Mouse (Mus musculus) megakaryocyte, embryonic 14.5 days (primary cell): ENCODE data around the gene Gcnt1.

Experiments used
- FLI1 ChIP-seq: IDR thresholded peaks from 2 replicates; pipeline ENCODE4 v1.6.1; 2012; ENCODE audit warnings: low read length, inconsistent platforms, mixed read lengths
- GATA1 ChIP-seq: IDR thresholded peaks from 3 replicates; pipeline ENCODE4 v1.6.1; 2012; ENCODE audit warnings: mixed read lengths, low read length, inconsistent platforms, borderline replicate concordance

DNA sequence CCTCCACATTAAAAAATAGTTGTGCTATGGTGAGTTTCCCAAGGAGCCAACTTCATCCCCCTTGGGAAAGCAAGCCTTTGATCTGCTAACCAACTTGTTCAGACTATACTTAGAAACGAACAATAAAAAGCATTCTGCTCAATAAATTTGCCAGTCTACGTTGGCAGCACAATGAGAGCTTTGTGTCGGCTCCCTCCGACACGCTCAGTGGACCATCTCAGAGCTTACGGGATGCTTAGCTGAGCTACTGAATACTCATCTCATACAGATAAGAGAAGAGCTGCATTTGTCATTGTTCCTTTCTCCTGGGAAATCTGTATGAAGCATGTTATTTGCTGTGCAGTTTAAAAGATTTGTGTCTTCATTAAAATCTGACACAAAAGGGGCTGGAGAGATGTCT lies 13.8 kb upstream of the Gcnt1 start:
- TF ChIP-seq GATA1 (no peak), FLI1 (no peak)
